Mouse (Mus musculus): ENCODE results near the gene Olfr924. TPM values are rescaled to one million over a fixed set of nuclear protein-coding genes. Genes with fewer than 3 reads are reported as not detected.
"Not testable (repeated sequence)": the region's sequence is repeated elsewhere in the genome, so short reads cannot be mapped to it uniquely, and the experiment has no call there.

Gene Olfr924
- total RNA-seq (2021) (not detected), polyA plus RNA-seq (2012; rRNA removed) (not detected in 2 replicates)
- long read RNA-seq, result 0 reads

DNA sequence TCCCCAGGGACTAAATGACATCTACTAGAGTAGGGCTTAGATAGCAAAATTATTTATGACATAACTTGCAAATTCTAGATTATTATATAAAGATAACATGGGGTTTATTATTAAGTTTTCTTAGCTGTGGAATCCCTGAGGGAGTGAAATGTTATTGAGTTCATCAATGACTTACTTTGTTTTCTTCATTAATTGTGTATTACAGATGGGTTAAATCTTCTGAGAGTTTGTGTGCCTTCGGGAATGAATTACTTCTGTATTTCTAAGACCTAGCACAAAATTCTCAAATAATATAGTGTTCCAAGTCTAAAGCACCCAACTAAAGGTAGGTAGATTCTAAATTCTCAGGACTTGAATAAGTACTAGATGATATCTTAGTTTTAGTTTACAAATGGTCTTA lies at the start of gene Olfr924:
Gene Olfr924, plus strand, starts transcription at position 301 of the 400 bp plus-strand sequence.
- no peak for DNase-seq

DNA sequence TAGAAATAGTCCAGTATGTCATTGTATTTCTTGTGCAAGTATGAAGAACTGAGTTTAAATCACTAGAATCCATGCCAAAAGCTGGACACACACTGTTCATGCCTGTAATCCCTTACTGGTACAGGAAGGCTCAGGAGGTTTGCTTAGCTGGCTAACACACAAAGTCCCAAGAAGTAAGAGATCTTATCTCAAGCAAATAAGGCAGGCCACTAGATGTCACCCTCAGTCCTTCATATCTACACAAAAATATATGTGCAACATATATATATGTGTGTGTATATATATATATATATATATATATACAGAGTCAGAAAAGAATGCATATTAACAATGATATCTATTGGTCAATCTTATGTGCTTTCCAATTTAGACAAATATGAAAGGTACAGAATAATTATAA lies 38.6 kb upstream of the Olfr924 start:
- DNase-seq, result no peak

DNA sequence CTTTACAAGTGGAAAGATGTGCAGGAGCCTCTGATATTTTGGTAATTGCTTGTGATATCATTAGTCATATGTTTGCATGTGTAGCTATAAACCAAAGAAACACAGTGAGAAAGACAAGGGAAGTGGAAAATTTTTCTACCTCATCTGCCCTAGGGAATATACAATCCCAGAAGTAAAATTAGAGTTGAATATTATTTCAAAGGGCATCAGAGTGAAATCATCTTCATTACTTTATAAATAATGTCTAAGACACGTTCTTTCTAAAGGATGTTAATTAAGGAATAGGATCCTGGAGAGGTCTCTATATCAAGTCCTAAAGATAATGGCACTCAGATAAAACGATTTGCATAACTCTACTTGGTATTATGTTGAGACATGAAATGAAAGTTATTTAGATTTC lies 29.9 kb upstream of the Olfr924 start, which contains the start of gene Olfr922:
Gene Olfr922, plus strand, starts transcription at position 301 of the 400 bp plus-strand sequence.
- no peak for DNase-seq

- DNase-seq, result no peak
Measured at GRCm38 (mm10) chr9:38815458-38815986, 28.7 kb upstream of the Olfr924 start.

GRCm38 (mm10) chr9:38826245-38826644 lies 18.0 kb upstream of the Olfr924 start, which contains the start of gene Olfr923:
TSS of gene Olfr923 (plus strand) at chr9:38826545.
- DNase-seq, result no peak

DNA sequence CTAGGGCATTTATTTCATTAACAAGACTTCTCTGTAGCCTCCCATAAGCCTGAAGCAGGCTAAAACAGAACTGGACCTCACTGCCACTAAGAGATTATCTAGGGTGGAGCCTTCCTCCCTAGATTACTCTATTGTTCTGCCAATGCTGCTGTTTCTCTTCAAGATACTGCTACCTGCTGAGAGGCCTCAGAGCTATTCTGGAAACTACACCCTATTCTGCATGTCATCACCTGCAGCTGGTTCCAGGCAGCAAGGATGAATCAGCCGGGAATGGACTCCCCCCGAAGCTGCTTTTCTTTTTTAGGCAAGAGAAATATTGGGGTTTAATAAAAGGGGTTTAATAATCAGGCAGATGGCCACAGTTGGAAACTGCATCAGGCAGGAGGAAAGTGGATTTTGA lies 11.2 kb upstream of the Olfr924 start:
- no peak for DNase-seq

- DNase-seq, result no peak
Measured at GRCm38 (mm10) chr9:38854760-38855159, 10.5 kb downstream of the Olfr924 start, which contains the start of gene Olfr26. TSS of gene Olfr26 (plus strand) at chr9:38855060.

GRCm38 (mm10) chr9:38874880-38875279 lies 30.6 kb downstream of the Olfr924 start:
- not testable (repeated sequence) for DNase-seq

DNA sequence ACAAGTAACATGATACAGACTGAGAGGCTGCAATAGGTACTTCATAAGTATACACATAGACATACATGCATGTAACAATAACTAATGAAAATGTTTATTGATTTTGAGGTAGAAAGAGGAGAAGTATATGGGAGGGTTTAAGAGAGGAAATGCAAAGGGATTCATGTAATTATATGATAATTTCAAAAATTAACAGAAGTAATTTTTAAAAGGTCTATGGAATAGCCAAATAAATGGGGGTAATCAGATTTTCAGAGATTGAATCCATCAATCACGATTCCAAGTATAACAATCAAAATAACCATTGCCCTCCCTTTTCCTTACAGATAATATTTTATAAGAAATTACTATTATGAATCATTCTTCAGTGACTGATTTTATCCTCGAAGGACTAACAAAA lies 32.6 kb downstream of the Olfr924 start, which contains the start of gene Olfr926:
Gene Olfr926, plus strand, starts transcription at position 301 of the 400 bp plus-strand sequence.
- no peak for DNase-seq

Other genes starting within 250 kb of the Olfr924 start
- gene Olfr914, start 239.3 kb upstream of the Olfr924 start, total RNA-seq (2021), result not detected
- not detected in 2 replicates for gene Olfr914, start 239.3 kb upstream of the Olfr924 start, polyA plus RNA-seq (2012; rRNA removed)
- not detected for gene Olfr916, start 184.6 kb upstream of the Olfr924 start, total RNA-seq (2021)
- not detected in 2 replicates for gene Olfr916, start 184.6 kb upstream of the Olfr924 start, polyA plus RNA-seq (2012; rRNA removed)
- gene Olfr917, start 178.6 kb upstream of the Olfr924 start, total RNA-seq (2021), result not detected
- gene Olfr917, start 178.6 kb upstream of the Olfr924 start, polyA plus RNA-seq (2012; rRNA removed), result not detected in 2 replicates
- gene Olfr918, start 169.8 kb upstream of the Olfr924 start, total RNA-seq (2021), result not detected
- gene Olfr918, start 169.8 kb upstream of the Olfr924 start, polyA plus RNA-seq (2012; rRNA removed), result not detected in 2 replicates
- gene Olfr919, start 140.8 kb upstream of the Olfr924 start, total RNA-seq (2021), result not detected
- not detected in 2 replicates for gene Olfr919, start 140.8 kb upstream of the Olfr924 start, polyA plus RNA-seq (2012; rRNA removed)
- 10 to 100 TPM; 38.3 to 56.7 TPM for gene Vwa5a, start 126.2 kb upstream of the Olfr924 start, total RNA-seq (2021)
- gene Vwa5a, start 126.2 kb upstream of the Olfr924 start, polyA plus RNA-seq (2012; rRNA removed), result 7.1 and 8.0 TPM in 2 replicates
- gene Olfr920, start 92.2 kb upstream of the Olfr924 start, total RNA-seq (2021), result under 1 TPM; 0.26 to 0.28 TPM
- 0.06 and 0.07 TPM in 2 replicates for gene Olfr920, start 92.2 kb upstream of the Olfr924 start, polyA plus RNA-seq (2012; rRNA removed)
- not detected for gene Olfr921, start 71.4 kb upstream of the Olfr924 start, total RNA-seq (2021)
- not detected in 2 replicates for gene Olfr921, start 71.4 kb upstream of the Olfr924 start, polyA plus RNA-seq (2012; rRNA removed)
- not detected for gene Olfr922, start 29.8 kb upstream of the Olfr924 start, total RNA-seq (2021)
- not detected in 2 replicates for gene Olfr922, start 29.8 kb upstream of the Olfr924 start, polyA plus RNA-seq (2012; rRNA removed)
- gene Olfr923, start 17.9 kb upstream of the Olfr924 start, total RNA-seq (2021), result not detected
- gene Olfr923, start 17.9 kb upstream of the Olfr924 start, polyA plus RNA-seq (2012; rRNA removed), result not detected in 2 replicates
- gene Olfr26, start 10.6 kb downstream of the Olfr924 start, total RNA-seq (2021), result not detected
- not detected in 2 replicates for gene Olfr26, start 10.6 kb downstream of the Olfr924 start, polyA plus RNA-seq (2012; rRNA removed)
- gene Olfr926, start 32.7 kb downstream of the Olfr924 start, total RNA-seq (2021), result not detected
- not detected in 2 replicates for gene Olfr926, start 32.7 kb downstream of the Olfr924 start, polyA plus RNA-seq (2012; rRNA removed)
- not detected for gene Olfr930, start 85.4 kb downstream of the Olfr924 start, total RNA-seq (2021)
- gene Olfr930, start 85.4 kb downstream of the Olfr924 start, polyA plus RNA-seq (2012; rRNA removed), result not detected in 2 replicates
- gene Olfr933, start 127.9 kb downstream of the Olfr924 start, total RNA-seq (2021), result under 1 TPM in 1 of 2 experiments, not detected in 1; 0.17 TPM
- not detected in 2 replicates for gene Olfr933, start 127.9 kb downstream of the Olfr924 start, polyA plus RNA-seq (2012; rRNA removed)
- not detected for gene Olfr934, start 143.9 kb downstream of the Olfr924 start, total RNA-seq (2021)
- not detected in 2 replicates for gene Olfr934, start 143.9 kb downstream of the Olfr924 start, polyA plus RNA-seq (2012; rRNA removed)
- not detected for gene Olfr935, start 155.2 kb downstream of the Olfr924 start, total RNA-seq (2021)
- gene Olfr935, start 155.2 kb downstream of the Olfr924 start, polyA plus RNA-seq (2012; rRNA removed), result not detected in 2 replicates
- gene Olfr146, start 178.9 kb downstream of the Olfr924 start, total RNA-seq (2021), result not detected
- not detected in 2 replicates for gene Olfr146, start 178.9 kb downstream of the Olfr924 start, polyA plus RNA-seq (2012; rRNA removed)
- gene Olfr937, start 220.5 kb downstream of the Olfr924 start, total RNA-seq (2021), result not detected
- not detected in 2 replicates for gene Olfr937, start 220.5 kb downstream of the Olfr924 start, polyA plus RNA-seq (2012; rRNA removed)
- gene Olfr938, start 234.4 kb downstream of the Olfr924 start, total RNA-seq (2021), result not detected
- gene Olfr938, start 234.4 kb downstream of the Olfr924 start, polyA plus RNA-seq (2012; rRNA removed), result not detected in 2 replicates

All from adrenal gland, adult 2 months (tissue).